ENCODE assay signal across 8 mouse cellular contexts in genomic region chr6:124915160-124915941, GRCm38 (mm10). TPM values are rescaled to one million over a fixed set of nuclear protein-coding genes. Genes with fewer than 3 reads are reported as not detected.
DNase-seq lines count a peak whose midpoint lies in the region; ATAC-seq lines count a peak whose summit lies in the region.

No protein-coding gene starts in this region.

- ATAC-seq in embryonic facial prominence, embryonic 11.5 days (replicated peaks; ENCODE audit: insufficient number of reproducible peaks, low FRiP score, low TSS enrichment, low read depth): no peak
- ATAC-seq in hindbrain, embryonic 14.5 days (ENCODE audit: low FRiP score): no peak
- no peak for ATAC-seq in liver, embryonic 11.5 days (replicated peaks; ENCODE audit: low FRiP score)

- H3K9ac ChIP-seq in embryonic facial prominence, embryonic 11.5 days (replicated peaks; ENCODE audit: low read length): peak overlapping the region; percentile 98
- H3K9ac ChIP-seq in hindbrain, embryonic 14.5 days: peak overlapping the region; percentile 100
- peak overlapping the region; percentile 27; the same call in 1 of the 2 replicates for H3K9ac ChIP-seq in liver, embryonic 11.5 days (ENCODE audit: low read depth, low read length)

- peaks cover 5% of the 10 kb centered on the region; the same call in 1 of the 2 replicates for H3K36me3 ChIP-seq in embryonic facial prominence, embryonic 11.5 days (replicated peaks; ENCODE audit: control insufficient read depth, insufficient read depth, low read depth, low read length)
- peaks cover 28% of the 10 kb centered on the region for H3K36me3 ChIP-seq in hindbrain, embryonic 14.5 days (replicated peaks; ENCODE audit: control insufficient read depth, insufficient read depth)
- peaks cover 2% of the 10 kb centered on the region; the same call in 1 of the 2 replicates for H3K36me3 ChIP-seq in liver, embryonic 11.5 days (ENCODE audit: control insufficient read depth, insufficient read depth, low read length)

- peak overlapping the region; percentile 95 for H3K4me2 ChIP-seq in embryonic facial prominence, embryonic 11.5 days (ENCODE audit: low read depth, low read length)
- H3K4me2 ChIP-seq in hindbrain, embryonic 14.5 days (replicated peaks): peak overlapping the region; percentile 100
- peak overlapping the region; percentile 95 for H3K4me2 ChIP-seq in liver, embryonic 11.5 days

- H3K4me3 ChIP-seq in embryonic facial prominence, embryonic 11.5 days (ENCODE audit: low read depth, low read length): peak overlapping the region; percentile 92
- peak overlapping the region; percentile 96 for H3K4me3 ChIP-seq in hindbrain, embryonic 14.5 days (replicated peaks; ENCODE audit: low read length)
- H3K4me3 ChIP-seq in liver, embryonic 11.5 days (ENCODE audit: low read depth, low read length): peak overlapping the region; percentile 88

- no peaks in the 10 kb centered on the region for H3K27me3 ChIP-seq in embryonic facial prominence, embryonic 11.5 days (ENCODE audit: control insufficient read depth, insufficient read depth, low read length)
- no peaks in the 10 kb centered on the region for H3K27me3 ChIP-seq in hindbrain, embryonic 14.5 days (ENCODE audit: control insufficient read depth, insufficient read depth, low read length)
- H3K27me3 ChIP-seq in liver, embryonic 11.5 days (replicated peaks; ENCODE audit: control insufficient read depth, insufficient read depth, low read length): peaks cover 58% of the 10 kb centered on the region

- peak overlapping the region; percentile 47 for H3K27ac ChIP-seq in embryonic facial prominence, embryonic 11.5 days (replicated peaks; ENCODE audit: low read depth, low read length)
- peak overlapping the region; percentile 100 for H3K27ac ChIP-seq in hindbrain, embryonic 14.5 days
- no peak overlapping the region for H3K27ac ChIP-seq in liver, embryonic 11.5 days (ENCODE audit: low read depth, low read length)

- H3K4me1 ChIP-seq in embryonic facial prominence, embryonic 11.5 days (ENCODE audit: control insufficient read depth, insufficient read depth, low read length): peaks cover 6% of the 10 kb centered on the region
- H3K4me1 ChIP-seq in hindbrain, embryonic 14.5 days (replicated peaks; ENCODE audit: control insufficient read depth, insufficient read depth, low read length): peaks cover 41% of the 10 kb centered on the region
- H3K4me1 ChIP-seq in liver, embryonic 11.5 days (replicated peaks; ENCODE audit: control insufficient read depth, insufficient read depth, low read length): peaks cover 21% of the 10 kb centered on the region

- 18% methylated on average over 21 of the region's 22 CpGs for WGBS in embryonic facial prominence, embryonic 11.5 days
- WGBS in hindbrain, embryonic 14.5 days: 8% methylated on average over 21 of the region's 22 CpGs
- WGBS in liver, embryonic 11.5 days: 22% methylated on average over 22 of the region's 22 CpGs

- DNase-seq in right cerebral cortex, adult 2 months (ENCODE audit: low spot score in 2 of 2): peak; percentile 49 to 59
- DNase-seq in right cerebral cortex, postnatal 25 days: no peak
- DNase-seq in embryonic facial prominence, embryonic 11.5 days (ENCODE audit: low spot score): no peak
- no peak for DNase-seq in hindbrain, embryonic 14.5 days (ENCODE audit: low spot score)
- no peak for DNase-seq in liver, embryonic 11.5 days (ENCODE audit: low spot score)
- DNase-seq in retina, postnatal 1 day: peak; percentile 74
- DNase-seq in thymus, postnatal 14 days: no peak
- no peak for DNase-seq in gastrocnemius, adult 18-20 months (ENCODE audit: low spot score)

- no peaks in the 10 kb centered on the region for H3K9me3 ChIP-seq in embryonic facial prominence, embryonic 11.5 days (replicated peaks; ENCODE audit: control insufficient read depth, low read length)
- no peaks in the 10 kb centered on the region for H3K9me3 ChIP-seq in hindbrain, embryonic 14.5 days (ENCODE audit: control insufficient read depth, low read length)
- no peaks in the 10 kb centered on the region for H3K9me3 ChIP-seq in liver, embryonic 11.5 days (ENCODE audit: control insufficient read depth, low read length)

RNA-seq across cellular contexts. Expression of gene Lag3, which starts 3.8 kb away (rescaled TPM):
- 1.7 and 1.8 TPM in 2 replicates for polyA plus RNA-seq in embryonic facial prominence, embryonic 11.5 days (2014; fragmentation: Nextera tagmentation; extraction: Ambion mirVana)
- polyA plus RNA-seq in hindbrain, embryonic 14.5 days (2014; fragmentation: Nextera tagmentation; extraction: Ambion mirVana): 2.1 and 2.8 TPM in 2 replicates
- 0.35 and 0.64 TPM in 2 replicates for polyA plus RNA-seq in liver, embryonic 11.5 days (2014; fragmentation: Nextera tagmentation; extraction: Ambion mirVana)
- under 1 TPM in 1 of 2 experiments, not detected in 1; 0.12 TPM for total RNA-seq in gastrocnemius, adult 18-20 months (2021)

RNA-seq across cellular contexts. Expression of gene Ptms, which starts 4.6 kb away (rescaled TPM):
- polyA plus RNA-seq in embryonic facial prominence, embryonic 11.5 days (2014; fragmentation: Nextera tagmentation; extraction: Ambion mirVana): 184 and 213 TPM in 2 replicates
- polyA plus RNA-seq in hindbrain, embryonic 14.5 days (2014; fragmentation: Nextera tagmentation; extraction: Ambion mirVana): 674 and 707 TPM in 2 replicates
- 75.1 and 80.6 TPM in 2 replicates for polyA plus RNA-seq in liver, embryonic 11.5 days (2014; fragmentation: Nextera tagmentation; extraction: Ambion mirVana)
- total RNA-seq in gastrocnemius, adult 18-20 months (2021): 100 to 1,000 TPM in 1 of 2 experiments, 10 to 100 TPM in 1; 64.3 to 105 TPM

RNA-seq across cellular contexts. Expression of gene Mlf2, which starts 15.8 kb away (rescaled TPM):
- polyA plus RNA-seq in embryonic facial prominence, embryonic 11.5 days (2014; fragmentation: Nextera tagmentation; extraction: Ambion mirVana): 391 and 402 TPM in 2 replicates
- 577 and 614 TPM in 2 replicates for polyA plus RNA-seq in hindbrain, embryonic 14.5 days (2014; fragmentation: Nextera tagmentation; extraction: Ambion mirVana)
- 257 and 264 TPM in 2 replicates for polyA plus RNA-seq in liver, embryonic 11.5 days (2014; fragmentation: Nextera tagmentation; extraction: Ambion mirVana)
- total RNA-seq in gastrocnemius, adult 18-20 months (2021): 100 to 1,000 TPM; 196 to 205 TPM

RNA-seq across cellular contexts. Expression of gene Cd4, which starts 27.3 kb away (rescaled TPM):
- polyA plus RNA-seq in embryonic facial prominence, embryonic 11.5 days (2014; fragmentation: Nextera tagmentation; extraction: Ambion mirVana): not detected in 2 replicates
- polyA plus RNA-seq in hindbrain, embryonic 14.5 days (2014; fragmentation: Nextera tagmentation; extraction: Ambion mirVana): 0.27 and 0.35 TPM in 2 replicates
- polyA plus RNA-seq in liver, embryonic 11.5 days (2014; fragmentation: Nextera tagmentation; extraction: Ambion mirVana): not detected in 2 replicates
- under 1 TPM; 0.38 to 0.41 TPM for total RNA-seq in gastrocnemius, adult 18-20 months (2021)

RNA-seq across cellular contexts. Expression of gene Cops7a, which starts 50.0 kb away (rescaled TPM):
- polyA plus RNA-seq in embryonic facial prominence, embryonic 11.5 days (2014; fragmentation: Nextera tagmentation; extraction: Ambion mirVana): 118 and 125 TPM in 2 replicates
- 92.4 and 93.1 TPM in 2 replicates for polyA plus RNA-seq in hindbrain, embryonic 14.5 days (2014; fragmentation: Nextera tagmentation; extraction: Ambion mirVana)
- polyA plus RNA-seq in liver, embryonic 11.5 days (2014; fragmentation: Nextera tagmentation; extraction: Ambion mirVana): 147 and 159 TPM in 2 replicates
- total RNA-seq in gastrocnemius, adult 18-20 months (2021): 100 to 1,000 TPM; 109 to 121 TPM

Comparison
In these comparisons a context has a peak if more than half of its experiments do, and no peak if none do; other contexts are left out.
1. DNase-seq: peak in right cerebral cortex, adult 2 months (2 of 2) and retina, postnatal 1 day (single experiment); none in right cerebral cortex, postnatal 25 days (single experiment), embryonic facial prominence, embryonic 11.5 days (single experiment), hindbrain, embryonic 14.5 days (single experiment), liver, embryonic 11.5 days (single experiment), thymus, postnatal 14 days (single experiment) and gastrocnemius, adult 18-20 months (single experiment).
2. H3K9ac ChIP-seq: peak in every context shown above with its lines; median percentile 100 in hindbrain, embryonic 14.5 days; 98 in embryonic facial prominence, embryonic 11.5 days; 27 in liver, embryonic 11.5 days.
3. Peak in every context shown above with its lines, with median percentiles within 50 percentile points of each other: H3K4me2 ChIP-seq and H3K4me3 ChIP-seq.